Mouse (Mus musculus) liver, embryonic 14.5 days (tissue): ENCODE data around the gene Th.

Experiments used
- CTCF ChIP-seq: IDR thresholded peaks from 2 replicates; pipeline ENCODE4 v1.5.1; 2016; ENCODE audit warnings: antibody characterized with exemption, low read depth, control low read depth
- EP300 ChIP-seq: IDR thresholded peaks from 2 replicates; pipeline ENCODE4 v1.6.1; 2016; ENCODE audit warnings: antibody characterized with exemption, low read depth

DNA sequence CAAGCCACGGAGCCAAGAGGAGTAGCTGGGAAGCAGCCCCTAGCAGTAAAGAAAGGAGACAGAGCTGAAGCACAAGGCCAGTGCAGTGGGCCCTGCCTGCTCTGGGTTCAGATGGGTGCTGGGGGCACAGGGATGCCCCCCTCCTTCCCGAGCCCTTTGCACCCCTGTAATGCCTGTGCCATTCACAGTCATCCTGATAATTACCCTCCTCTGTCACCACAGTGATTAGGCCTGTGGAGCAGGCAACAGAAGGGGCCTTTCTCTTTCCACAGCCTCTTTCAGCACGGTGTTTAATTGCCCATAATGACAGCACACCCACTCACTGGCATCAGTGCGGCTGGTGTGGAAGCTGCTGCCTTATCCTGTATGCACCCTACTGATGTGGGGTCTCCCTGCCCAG, 28.0 kb downstream of the Th start:
- TF ChIP-seq CTCF (no peak), EP300 (no peak)
